Mouse (Mus musculus): ENCODE measurements around the gene Il20rb. TPM values are rescaled to one million over a fixed set of nuclear protein-coding genes. Genes with fewer than 3 reads are reported as not detected.

Gene Il20rb
- 0.32 and 1.1 TPM in 2 replicates for polyA plus RNA-seq (2014; fragmentation: Nextera tagmentation; extraction: Ambion mirVana)

DNA sequence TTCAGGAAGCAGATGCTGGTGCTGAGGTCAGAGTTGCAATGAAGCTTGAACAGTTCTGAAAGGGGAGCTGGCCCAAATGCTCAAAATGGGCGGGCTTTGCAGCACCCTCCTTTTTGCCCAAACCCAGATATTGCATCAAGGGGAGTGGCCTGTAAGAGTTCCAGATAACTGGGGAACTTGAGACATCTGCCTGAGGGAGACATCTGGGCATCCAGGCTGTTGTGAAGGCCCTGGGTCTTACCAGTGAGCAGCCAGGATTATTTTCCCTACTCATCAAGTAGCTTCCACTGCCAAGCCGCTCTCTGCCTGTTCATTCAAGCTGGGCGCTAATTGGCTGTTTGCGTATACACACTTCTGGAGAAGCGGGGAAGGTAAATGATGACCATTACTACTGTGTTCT is at the start of gene Il20rb:
Gene Il20rb, minus strand, starts transcription at position 358 of the 400 bp plus-strand sequence.
- Histone ChIP-seq H3K4me2 (ENCODE audit: low read depth, low read length) (no peak within 1 kb of the TSS), H3K4me3 (ENCODE audit: low read depth, low read length) (no peak within 1 kb of the TSS), H3K4me1 (ENCODE audit: control insufficient read depth, insufficient read depth, low read length) (no peaks in the 10 kb centered on the region), H3K27me3 (ENCODE audit: control insufficient read depth, insufficient read depth, low read length) (no peaks in the 10 kb centered on the region), H3K27ac (ENCODE audit: low read depth, low read length) (no peak within 1 kb of the TSS), H3K9me3 (ENCODE audit: control insufficient read depth, low read length) (no peaks in the 10 kb centered on the region), H3K36me3 (ENCODE audit: control insufficient read depth, insufficient read depth, low read length) (no peaks in the 10 kb centered on the region), H3K9ac (replicated peaks; ENCODE audit: low read depth, low read length) (no peak within 1 kb of the TSS)
- no peak for ATAC-seq (ENCODE audit: low read depth)
- WGBS: 85% methylated on average over 5 of the region's 5 CpGs

DNA sequence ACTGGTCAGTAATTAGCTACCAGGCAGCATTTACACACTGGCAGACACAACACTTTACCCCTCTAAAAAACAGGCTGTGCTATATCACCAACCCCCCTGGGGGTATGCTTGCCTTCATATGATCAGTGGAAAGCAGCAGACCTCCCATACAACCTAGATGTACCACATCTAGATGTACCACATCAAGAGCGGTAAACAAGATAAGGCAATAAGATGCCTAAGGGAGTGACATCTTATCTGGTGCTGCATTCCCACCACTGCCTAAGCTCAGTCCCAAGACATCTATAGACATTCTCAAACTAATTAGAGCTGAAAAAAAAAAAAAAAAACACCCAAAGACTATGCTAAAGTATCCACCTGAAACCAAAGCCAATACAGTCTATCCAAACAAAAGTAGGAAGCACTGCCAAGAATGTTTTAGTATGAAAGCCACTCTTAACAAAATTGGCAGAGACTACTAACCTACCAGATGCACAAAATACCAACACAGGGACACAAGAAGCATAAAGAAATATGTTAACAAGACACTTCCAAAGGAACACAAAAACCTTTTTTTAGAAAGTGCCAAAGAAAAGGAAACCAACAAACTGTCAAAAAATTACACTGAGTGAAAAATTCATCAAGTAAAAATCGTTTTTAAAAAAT is 49.2 kb upstream of the Il20rb start:
- WGBS: 90% methylated on average over 2 of the region's 2 CpGs
- Histone ChIP-seq H3K4me1 (ENCODE audit: control insufficient read depth, insufficient read depth, low read length) (no peaks in the 10 kb centered on the region), H3K9me3 (ENCODE audit: control insufficient read depth, low read length) (no peaks in the 10 kb centered on the region), H3K36me3 (ENCODE audit: control insufficient read depth, insufficient read depth, low read length) (no peaks in the 10 kb centered on the region), H3K9ac (replicated peaks; ENCODE audit: low read depth, low read length) (no peak overlapping the region), H3K27ac (ENCODE audit: low read depth, low read length) (no peak overlapping the region), H3K4me3 (ENCODE audit: low read depth, low read length) (no peak overlapping the region), H3K27me3 (ENCODE audit: control insufficient read depth, insufficient read depth, low read length) (no peaks in the 10 kb centered on the region), H3K4me2 (ENCODE audit: low read depth, low read length) (no peak overlapping the region)
- no peak for ATAC-seq (ENCODE audit: low read depth)

DNA sequence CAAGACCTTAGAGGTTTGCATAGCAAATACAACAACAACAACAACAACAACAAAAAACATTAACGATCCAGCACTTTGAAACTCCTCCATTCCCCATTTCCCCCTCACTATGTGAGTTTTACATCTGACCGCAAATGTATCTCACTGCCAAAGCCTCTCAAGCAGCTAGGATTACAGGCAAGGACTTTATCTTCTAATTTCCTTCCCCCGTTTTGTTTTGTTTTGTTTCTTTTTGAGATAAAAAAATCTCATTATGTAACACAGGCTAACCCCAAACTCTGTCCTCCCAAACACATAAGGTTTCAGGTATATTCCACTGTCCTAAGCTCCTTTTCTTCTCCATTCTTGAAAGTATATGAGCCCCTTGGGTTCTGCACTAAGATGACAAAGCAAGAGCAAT is 48.1 kb upstream of the Il20rb start:
- no peaks in the 10 kb centered on the region for H3K27me3 ChIP-seq (ENCODE audit: control insufficient read depth, insufficient read depth, low read length)
- ATAC-seq (ENCODE audit: low read depth): no peak
- no peak overlapping the region for H3K4me3 ChIP-seq (ENCODE audit: low read depth, low read length)
- H3K9ac ChIP-seq (replicated peaks; ENCODE audit: low read depth, low read length): no peak overlapping the region
- no peaks in the 10 kb centered on the region for H3K36me3 ChIP-seq (ENCODE audit: control insufficient read depth, insufficient read depth, low read length)
- no peak overlapping the region for H3K4me2 ChIP-seq (ENCODE audit: low read depth, low read length)
- 97% methylated on average over 3 of the region's 3 CpGs for WGBS
- no peaks in the 10 kb centered on the region for H3K4me1 ChIP-seq (ENCODE audit: control insufficient read depth, insufficient read depth, low read length)
- no peaks in the 10 kb centered on the region for H3K9me3 ChIP-seq (ENCODE audit: control insufficient read depth, low read length)
- H3K27ac ChIP-seq (ENCODE audit: low read depth, low read length): no peak overlapping the region

DNA sequence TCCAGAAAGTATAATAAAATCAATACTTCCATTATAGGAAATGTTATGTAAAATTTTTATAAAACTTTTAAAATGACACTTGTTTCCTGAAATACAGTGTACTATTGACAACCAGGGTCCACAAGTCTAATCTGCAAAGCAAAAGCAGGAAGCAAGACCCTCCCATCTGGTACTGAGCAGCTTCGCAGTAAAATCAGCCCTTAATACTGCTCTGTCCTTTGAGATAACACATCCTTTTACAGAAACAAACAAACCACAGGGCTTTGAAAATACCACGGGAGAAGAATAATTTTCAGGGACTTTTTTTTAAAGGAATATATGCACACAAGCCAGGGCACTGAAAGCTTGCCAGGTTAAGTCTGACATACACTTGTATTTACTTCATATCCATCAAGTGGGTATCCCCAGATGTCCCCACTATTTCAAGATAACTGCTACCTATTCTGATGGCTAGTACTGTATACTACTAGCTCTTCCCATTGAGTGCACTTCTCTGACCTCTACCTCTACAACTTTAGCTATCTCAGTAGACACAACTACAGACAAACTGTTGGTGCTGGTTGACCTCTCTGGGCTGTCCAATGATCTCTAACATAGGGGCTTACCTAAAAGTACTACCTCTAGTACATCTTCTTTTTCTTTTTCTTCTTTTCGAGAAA is 46.4 kb upstream of the Il20rb start:
- Histone ChIP-seq H3K4me1 (ENCODE audit: control insufficient read depth, insufficient read depth, low read length) (no peaks in the 10 kb centered on the region), H3K9me3 (ENCODE audit: control insufficient read depth, low read length) (no peaks in the 10 kb centered on the region), H3K27me3 (ENCODE audit: control insufficient read depth, insufficient read depth, low read length) (no peaks in the 10 kb centered on the region), H3K4me3 (ENCODE audit: low read depth, low read length) (no peak overlapping the region), H3K9ac (replicated peaks; ENCODE audit: low read depth, low read length) (no peak overlapping the region), H3K36me3 (ENCODE audit: control insufficient read depth, insufficient read depth, low read length) (no peaks in the 10 kb centered on the region), H3K4me2 (ENCODE audit: low read depth, low read length) (no peak overlapping the region), H3K27ac (ENCODE audit: low read depth, low read length) (no peak overlapping the region)
- WGBS: 84% methylated on average over 3 of the region's 3 CpGs
- no peak for ATAC-seq (ENCODE audit: low read depth)

DNA sequence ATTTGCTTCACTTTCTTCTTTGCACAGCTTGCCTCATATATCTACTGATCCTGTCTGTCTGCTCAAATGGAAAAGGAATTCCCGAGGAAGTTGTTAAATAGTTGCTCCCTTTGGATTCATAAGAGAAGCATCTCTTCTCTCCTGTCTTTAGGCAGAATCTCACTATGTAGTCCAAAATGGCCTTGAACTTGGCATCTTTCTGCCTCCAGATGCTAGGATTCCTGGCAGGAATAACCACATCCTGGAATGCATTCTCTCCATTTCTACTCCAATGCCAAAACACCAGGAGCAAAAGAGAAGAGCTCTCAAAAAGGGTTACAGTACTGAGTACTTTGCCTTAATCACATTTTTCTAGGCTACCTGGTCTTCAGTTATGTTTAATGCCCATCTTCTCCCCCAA is 44.7 kb upstream of the Il20rb start:
- no peak overlapping the region for H3K9ac ChIP-seq (replicated peaks; ENCODE audit: low read depth, low read length)
- H3K27me3 ChIP-seq (ENCODE audit: control insufficient read depth, insufficient read depth, low read length): no peaks in the 10 kb centered on the region
- H3K9me3 ChIP-seq (ENCODE audit: control insufficient read depth, low read length): no peaks in the 10 kb centered on the region
- H3K4me1 ChIP-seq (ENCODE audit: control insufficient read depth, insufficient read depth, low read length): no peaks in the 10 kb centered on the region
- H3K4me3 ChIP-seq (ENCODE audit: low read depth, low read length): no peak overlapping the region
- no peak for ATAC-seq (ENCODE audit: low read depth)
- whole genome bisulfite sequencing: 44% methylated on average over 1 of the region's 1 CpGs
- no peak overlapping the region for H3K4me2 ChIP-seq (ENCODE audit: low read depth, low read length)
- H3K27ac ChIP-seq (ENCODE audit: low read depth, low read length): no peak overlapping the region
- H3K36me3 ChIP-seq (ENCODE audit: control insufficient read depth, insufficient read depth, low read length): no peaks in the 10 kb centered on the region

DNA sequence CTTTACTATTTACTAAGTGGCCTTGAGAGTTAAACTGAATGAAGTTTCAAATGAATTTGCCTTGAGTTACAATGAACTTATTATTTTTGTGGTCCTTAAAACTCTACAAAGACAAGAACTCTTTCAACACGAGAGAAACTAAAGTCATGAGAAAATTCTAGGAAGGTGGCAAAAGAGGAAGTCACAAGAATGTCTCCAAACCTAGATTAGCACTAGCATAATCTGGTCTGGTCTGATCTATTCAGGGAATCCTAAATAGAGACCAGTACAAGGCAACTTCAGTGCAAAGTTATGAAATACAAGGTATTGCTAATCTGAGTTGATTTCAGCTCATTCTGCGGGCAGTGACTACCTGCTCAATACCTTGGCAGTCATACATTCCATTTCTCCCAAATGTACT is 38.6 kb upstream of the Il20rb start:
- Histone ChIP-seq H3K27me3 (ENCODE audit: control insufficient read depth, insufficient read depth, low read length) (no peaks in the 10 kb centered on the region), H3K4me1 (ENCODE audit: control insufficient read depth, insufficient read depth, low read length) (no peaks in the 10 kb centered on the region), H3K9ac (replicated peaks; ENCODE audit: low read depth, low read length) (no peak overlapping the region), H3K9me3 (ENCODE audit: control insufficient read depth, low read length) (no peaks in the 10 kb centered on the region), H3K4me3 (ENCODE audit: low read depth, low read length) (no peak overlapping the region), H3K36me3 (ENCODE audit: control insufficient read depth, insufficient read depth, low read length) (no peaks in the 10 kb centered on the region), H3K27ac (ENCODE audit: low read depth, low read length) (no peak overlapping the region), H3K4me2 (ENCODE audit: low read depth, low read length) (no peak overlapping the region)
- WGBS: 93% methylated on average over 2 of the region's 2 CpGs
- no peak for ATAC-seq (ENCODE audit: low read depth)

DNA sequence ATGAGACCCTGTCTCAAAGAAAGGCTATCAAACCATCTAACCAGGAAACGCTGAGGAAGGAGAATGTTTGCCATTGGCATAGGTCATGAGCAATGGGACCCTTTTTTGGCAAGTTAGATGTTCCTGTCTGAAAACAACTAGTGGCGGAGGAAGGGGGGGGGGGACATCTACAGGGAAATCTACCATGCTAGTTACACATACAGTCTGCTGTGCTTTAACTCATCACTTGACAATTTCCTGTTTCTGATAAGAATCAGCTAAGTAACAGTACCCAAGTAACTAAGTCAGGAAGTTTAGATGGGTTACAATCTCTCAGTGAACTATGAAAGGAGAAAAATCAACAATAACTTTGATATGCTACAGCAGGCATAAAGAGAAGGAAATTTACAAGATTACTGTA is 35.4 kb upstream of the Il20rb start:
- WGBS: 71% methylated on average over 2 of the region's 2 CpGs

DNA sequence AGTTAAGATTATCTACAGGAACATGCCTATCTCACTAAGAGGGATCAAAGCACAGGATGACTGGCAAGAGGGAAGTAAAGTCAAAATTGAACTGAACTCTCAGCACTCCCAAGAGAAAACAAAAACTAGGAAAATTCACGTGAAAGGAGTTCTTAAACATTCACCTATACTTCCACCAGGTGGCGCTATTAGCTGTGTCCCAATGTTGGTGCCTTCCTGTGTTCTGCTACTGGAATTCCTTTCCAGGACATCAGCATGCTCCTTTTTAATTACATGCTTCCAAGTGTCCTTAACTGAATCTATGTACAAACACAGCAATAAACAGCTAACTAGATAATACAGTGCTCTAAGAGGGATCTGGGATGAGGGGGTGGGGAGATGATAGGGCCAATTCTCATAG is 34.0 kb upstream of the Il20rb start:
- Histone ChIP-seq H3K9ac (replicated peaks; ENCODE audit: low read depth, low read length) (no peak overlapping the region), H3K36me3 (ENCODE audit: control insufficient read depth, insufficient read depth, low read length) (no peaks in the 10 kb centered on the region), H3K4me1 (ENCODE audit: control insufficient read depth, insufficient read depth, low read length) (no peaks in the 10 kb centered on the region), H3K27me3 (ENCODE audit: control insufficient read depth, insufficient read depth, low read length) (no peaks in the 10 kb centered on the region), H3K9me3 (ENCODE audit: control insufficient read depth, low read length) (no peaks in the 10 kb centered on the region), H3K27ac (ENCODE audit: low read depth, low read length) (no peak overlapping the region), H3K4me2 (ENCODE audit: low read depth, low read length) (no peak overlapping the region), H3K4me3 (ENCODE audit: low read depth, low read length) (no peak overlapping the region)
- ATAC-seq (ENCODE audit: low read depth): no peak
- 1% methylated on average over 2 of the region's 2 CpGs for WGBS

More for the DNA sequence above, 35.4 kb upstream of the Il20rb start:
- Histone ChIP-seq H3K4me2 (ENCODE audit: low read depth, low read length) (no peak overlapping the region), H3K9me3 (ENCODE audit: control insufficient read depth, low read length) (no peaks in the 10 kb centered on the region), H3K27me3 (ENCODE audit: control insufficient read depth, insufficient read depth, low read length) (no peaks in the 10 kb centered on the region), H3K36me3 (ENCODE audit: control insufficient read depth, insufficient read depth, low read length) (no peaks in the 10 kb centered on the region), H3K9ac (replicated peaks; ENCODE audit: low read depth, low read length) (no peak overlapping the region), H3K4me3 (ENCODE audit: low read depth, low read length) (no peak overlapping the region), H3K4me1 (ENCODE audit: control insufficient read depth, insufficient read depth, low read length) (no peaks in the 10 kb centered on the region), H3K27ac (ENCODE audit: low read depth, low read length) (no peak overlapping the region)
- ATAC-seq (ENCODE audit: low read depth): no peak

DNA sequence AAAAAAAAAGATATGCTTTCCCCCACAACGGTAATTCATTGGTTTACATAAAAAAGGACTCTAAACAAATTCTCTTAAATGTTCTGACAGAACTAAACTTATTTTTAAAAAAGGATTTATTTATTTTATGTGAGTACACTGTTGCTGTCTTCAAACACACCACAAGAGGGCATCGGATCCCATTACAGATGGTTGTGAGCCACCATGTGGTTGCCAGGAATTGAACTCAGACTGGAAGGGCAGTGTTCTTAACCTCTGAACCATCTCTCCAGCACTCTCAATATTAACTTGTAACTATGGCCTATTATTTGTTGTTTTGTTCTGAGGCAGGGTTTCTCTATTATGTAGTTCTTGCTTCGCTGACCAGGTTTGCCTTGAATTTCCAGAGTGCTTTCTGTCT is 33.4 kb upstream of the Il20rb start:
- H3K27me3 ChIP-seq (ENCODE audit: control insufficient read depth, insufficient read depth, low read length): no peaks in the 10 kb centered on the region
- no peak for ATAC-seq (ENCODE audit: low read depth)
- H3K4me1 ChIP-seq (ENCODE audit: control insufficient read depth, insufficient read depth, low read length): no peaks in the 10 kb centered on the region
- no peak overlapping the region for H3K4me3 ChIP-seq (ENCODE audit: low read depth, low read length)
- H3K27ac ChIP-seq (ENCODE audit: low read depth, low read length): no peak overlapping the region
- H3K36me3 ChIP-seq (ENCODE audit: control insufficient read depth, insufficient read depth, low read length): no peaks in the 10 kb centered on the region
- WGBS: 92% methylated on average over 3 of the region's 3 CpGs
- no peak overlapping the region for H3K4me2 ChIP-seq (ENCODE audit: low read depth, low read length)
- H3K9ac ChIP-seq (replicated peaks; ENCODE audit: low read depth, low read length): no peak overlapping the region
- no peaks in the 10 kb centered on the region for H3K9me3 ChIP-seq (ENCODE audit: control insufficient read depth, low read length)
